Mouse (Mus musculus) erythroblast, embryonic 14.5 days (primary cell): Measurements from ENCODE around the gene Enho.

ENCODE experiments used
- GATA1 ChIP-seq: IDR thresholded peaks from 2 replicates; pipeline ENCODE4 v1.6.1; 2012; ENCODE audit warnings: low read length, inconsistent platforms, mixed read lengths
- TAL1 ChIP-seq: IDR thresholded peaks from 3 replicates; pipeline ENCODE4 v1.6.1; 2012; ENCODE audit warnings: low read length, inconsistent platforms, mixed read lengths

GRCm38 (mm10) chr4:41653296-41653695 is 13.2 kb upstream of the Enho start:
- TF ChIP-seq TAL1 (no peak), GATA1 (no peak)
